Mouse (Mus musculus): ENCODE data around the gene Hsf5.

- TF ChIP-seq CTCF (IDR thresholded peaks at IDR 0.05; ENCODE audit: control insufficient read depth, insufficient read depth, insufficient read length) (no peak), CEBPB (IDR thresholded peaks at IDR 0.05; ENCODE audit: low read depth) (no peak), MYOG (IDR thresholded peaks at IDR 0.05; ENCODE audit: control insufficient read depth, extremely low read depth, insufficient read length) (no peak), MAX (IDR thresholded peaks at IDR 0.05) (no peak), USF1 (IDR thresholded peaks at IDR 0.05; ENCODE audit: low read depth) (no peak), MYOD1 (IDR thresholded peaks at IDR 0.05; ENCODE audit: control insufficient read depth, insufficient read length, low read depth) (no peak), FOSL1 (IDR thresholded peaks at IDR 0.05; ENCODE audit: insufficient read depth, low read length, poor library complexity, severe bottlenecking) (no peak)
These were observed 49.5 kb downstream of the Hsf5 start for GRCm38 (mm10) chr11:87666256-87667035.
